Mouse (Mus musculus) stomach, postnatal 0 days (tissue): Measurements from ENCODE around the gene Ttn. TPM values are rescaled to one million over a fixed set of nuclear protein-coding genes. Genes with fewer than 3 reads are reported as not detected.

ENCODE experiments used
- ATAC-seq: fragments of 200-750 bp; cut with Nextera tagmentation; 2 replicates; pipeline ENCODE4 v1.8.0; 2017; ENCODE audit not compliant: low FRiP score, low TSS enrichment
- DNase-seq: peaks from one replicate; pipeline ENCODE4 v3.0.0-alpha.2; 2016; ENCODE audit warnings: low spot score
- H3K27ac ChIP-seq: fragments of 300-500 bp; sonication (generic); replicated peaks from 2 replicates; pipeline ENCODE4 v1.5.1; 2014; ENCODE audit warnings: mild to moderate bottlenecking, control low read depth
- H3K27me3 ChIP-seq: fragments of 300-500 bp; sonication (generic); 2 replicates; pipeline ENCODE4 v1.6.1; 2014; ENCODE audit warnings: low read length; ENCODE audit not compliant: control insufficient read depth, insufficient read depth
- H3K36me3 ChIP-seq: fragments of 300-500 bp; sonication (generic); 2 replicates; pipeline ENCODE4 v1.6.1; 2014; ENCODE audit warnings: low read length, mixed read lengths; ENCODE audit not compliant: control insufficient read depth, insufficient read depth
- H3K4me1 ChIP-seq: fragments of 300-500 bp; sonication (generic); replicated peaks from 2 replicates; pipeline ENCODE4 v1.6.1; 2014; ENCODE audit warnings: antibody characterized with exemption; ENCODE audit not compliant: control insufficient read depth, insufficient read depth
- H3K4me2 ChIP-seq: fragments of 300-500 bp; sonication (generic); replicated peaks from 2 replicates; pipeline ENCODE4 v1.6.1; 2014; ENCODE audit warnings: low read depth, mild to moderate bottlenecking, control low read depth, moderate library complexity
- H3K4me3 ChIP-seq: fragments of 300-500 bp; sonication (generic); 2 replicates; pipeline ENCODE4 v1.5.1; 2014; ENCODE audit warnings: low read depth, low read length, control low read depth
- H3K9ac ChIP-seq: fragments of 300-500 bp; sonication (generic); 2 replicates; pipeline ENCODE4 v1.6.1; 2014; ENCODE audit warnings: mild to moderate bottlenecking, low read length, control low read depth, mixed read lengths
- H3K9me3 ChIP-seq: fragments of 300-500 bp; sonication (generic); 2 replicates; pipeline ENCODE4 v1.6.1; 2016; ENCODE audit warnings: low read length; ENCODE audit not compliant: control insufficient read depth
- CTCF ChIP-seq: IDR thresholded peaks from 2 replicates; pipeline ENCODE4 v1.5.1; 2016; ENCODE audit warnings: antibody characterized with exemption, low read depth, mild to moderate bottlenecking, moderate library complexity
- EP300 ChIP-seq: optimal IDR thresholded peaks from 2 replicates; pipeline ENCODE3; 2016; ENCODE audit warnings: antibody characterized with exemption
- WGBS: fragments of 180-500 bp; shearing (Covaris S2); extraction: QIAGEN DNeasy Blood & Tissue Kit; methylation state at CpG from one replicate; pipeline ENCODE4 v1.1.7; 2014; 5-methylcytosine and 5-hydroxymethylcytosine counted together
- polyA plus RNA-seq: library from polyadenylated mRNA; unstranded; fragments of >200 nt; fragmentation: Nextera tagmentation; extraction: Ambion mirVana; gene quantifications from 2 replicates; pipeline ENCODE4 v1.2.1, GENCODE M21; 2015

Ttn gene
- polyA plus RNA-seq, 1 experiment from 2014 or later = 0.70 TPM

GRCm38 (mm10) chr2:76719650-76720049, 262.7 kb downstream of the Ttn start:
- TF ChIP-seq EP300 (no peak), CTCF (no peak)
- DNase-seq (no peak), ATAC-seq (no peak)
- Histone ChIP-seq H3K9me3 (no peaks in the 10 kb centered on the region), H3K36me3 (no peaks in the 10 kb centered on the region), H3K4me3 (no peak overlapping the region), H3K4me1 (no peaks in the 10 kb centered on the region), H3K27ac (no peak overlapping the region), H3K27me3 (no peaks in the 10 kb centered on the region), H3K4me2 (no peak overlapping the region), H3K9ac (no peak overlapping the region)
- 94% methylated on average over 14 of the region's 14 CpGs for WGBS

- H3K27me3 ChIP-seq = no peaks in the 10 kb centered on the region
- TF ChIP-seq EP300 = no peak
- peak; percentile 42 for TF ChIP-seq CTCF
- H3K9ac ChIP-seq = no peak overlapping the region
- no peaks in the 10 kb centered on the region for H3K4me1 ChIP-seq
- H3K9me3 ChIP-seq = peaks cover 5% of the 10 kb centered on the region; the same call in 1 of the 2 replicates
- H3K4me3 ChIP-seq = no peak overlapping the region
- 67% methylated on average over 8 of the region's 8 CpGs for WGBS
- H3K27ac ChIP-seq = no peak overlapping the region
- ATAC-seq (no peak), DNase-seq (no peak)
- H3K36me3 ChIP-seq = no peaks in the 10 kb centered on the region
- no peak overlapping the region for H3K4me2 ChIP-seq
Observed at GRCm38 (mm10) chr2:76714984-76715383, 267.4 kb downstream of the Ttn start.

- no peak overlapping the region for H3K4me3 ChIP-seq
- TF ChIP-seq EP300 = no peak
- no peak for TF ChIP-seq CTCF
- WGBS = 90% methylated on average over 3 of the region's 3 CpGs
Observed at GRCm38 (mm10) chr2:76708512-76708911, 273.8 kb downstream of the Ttn start.

GRCm38 (mm10) chr2:76705655-76706054, 276.7 kb downstream of the Ttn start:
- DNase-seq (no peak), ATAC-seq (no peak)
- Histone ChIP-seq H3K4me1 (no peaks in the 10 kb centered on the region), H3K36me3 (no peaks in the 10 kb centered on the region), H3K9me3 (peaks cover 3% of the 10 kb centered on the region; the same call in 1 of the 2 replicates), H3K27ac (no peak overlapping the region), H3K4me3 (no peak overlapping the region), H3K9ac (no peak overlapping the region), H3K27me3 (no peaks in the 10 kb centered on the region), H3K4me2 (no peak overlapping the region)
- TF ChIP-seq CTCF (no peak), EP300 (no peak)
- 93% methylated on average over 13 of the region's 13 CpGs for WGBS

More at GRCm38 (mm10) chr2:76708512-76708911, 273.8 kb downstream of the Ttn start:
- Histone ChIP-seq H3K36me3 (no peaks in the 10 kb centered on the region), H3K4me1 (no peaks in the 10 kb centered on the region), H3K9me3 (peaks cover 5% of the 10 kb centered on the region; the same call in 1 of the 2 replicates), H3K27ac (no peak overlapping the region), H3K9ac (no peak overlapping the region), H3K4me2 (no peak overlapping the region), H3K27me3 (no peaks in the 10 kb centered on the region)
- DNase-seq (no peak), ATAC-seq (no peak)

- no peaks in the 10 kb centered on the region for H3K9me3 ChIP-seq
- no peak overlapping the region for H3K9ac ChIP-seq
- no peaks in the 10 kb centered on the region for H3K36me3 ChIP-seq
- no peaks in the 10 kb centered on the region for H3K4me1 ChIP-seq
- ATAC-seq (no peak), DNase-seq (no peak)
- no peaks in the 10 kb centered on the region for H3K27me3 ChIP-seq
- H3K4me3 ChIP-seq = no peak overlapping the region
- H3K27ac ChIP-seq = no peak overlapping the region
- TF ChIP-seq CTCF (no peak), EP300 (no peak)
- no peak overlapping the region for H3K4me2 ChIP-seq
- WGBS = 71% methylated on average over 5 of the region's 5 CpGs
Observed at GRCm38 (mm10) chr2:76702751-76703150, 279.6 kb downstream of the Ttn start.

- H3K4me2 ChIP-seq = no peak overlapping the region
Observed at GRCm38 (mm10) chr2:76702188-76702587, 280.2 kb downstream of the Ttn start.

More at GRCm38 (mm10) chr2:76702188-76702587, 280.2 kb downstream of the Ttn start:
- Histone ChIP-seq H3K4me3 (no peak overlapping the region), H3K27me3 (no peaks in the 10 kb centered on the region), H3K4me1 (no peaks in the 10 kb centered on the region), H3K9me3 (no peaks in the 10 kb centered on the region), H3K9ac (no peak overlapping the region), H3K36me3 (peaks cover 4% of the 10 kb centered on the region; the same call in 1 of the 2 replicates), H3K27ac (no peak overlapping the region)
- TF ChIP-seq CTCF = no peak
- TF ChIP-seq EP300 = no peak
- DNase-seq (no peak), ATAC-seq (no peak)
- WGBS = 93% methylated on average over 3 of the region's 3 CpGs
